Mouse (Mus musculus): Measurements from ENCODE around the gene Olfr480.

The Olfr480 gene

GRCm38 (mm10) chr7:108067246-108067645 is at the start of gene Olfr480:
TSS of gene Olfr480 (minus strand) at chr7:108067346.
- DNase-seq (ENCODE audit: inconsistent ontology term), result no peak

- no peak for DNase-seq (ENCODE audit: inconsistent ontology term)
Measured at GRCm38 (mm10) chr7:108100549-108100948, 33.4 kb upstream of the Olfr480 start, which contains the start of gene Olfr483. TSS of gene Olfr483 (plus strand) at chr7:108100849.

- DNase-seq (ENCODE audit: inconsistent ontology term), result no peak
Measured at GRCm38 (mm10) chr7:108097486-108097885, 30.3 kb upstream of the Olfr480 start, which contains the start of gene Olfr482. TSS of gene Olfr482 (minus strand) at chr7:108097586.

- DNase-seq (ENCODE audit: inconsistent ontology term), result no peak
Measured at GRCm38 (mm10) chr7:108079555-108079954, 12.4 kb upstream of the Olfr480 start, which contains the start of gene Olfr481. TSS of gene Olfr481 (plus strand) at chr7:108079855.

- no peak for DNase-seq (ENCODE audit: inconsistent ontology term)
Measured at GRCm38 (mm10) chr7:108050393-108050792, 16.8 kb downstream of the Olfr480 start, which contains the start of gene Olfr479. TSS of gene Olfr479 (plus strand) at chr7:108050693.

GRCm38 (mm10) chr7:108033889-108034288 is 33.3 kb downstream of the Olfr480 start, which contains the start of gene Olfr478:
TSS of gene Olfr478 (minus strand) at chr7:108033989.
- no peak for DNase-seq (ENCODE audit: inconsistent ontology term)

All from Muller cell, postnatal 12 days (primary cell).